Mouse (Mus musculus) right cerebral cortex, postnatal 10 days (tissue): ENCODE results near the gene Dynll2.
"Not testable (repeated sequence)": the region's sequence is repeated elsewhere in the genome, so short reads cannot be mapped to it uniquely, and the experiment has no call there.

Experiments used
- DNase-seq, 2 experiments: peaks; one replicate each; pipeline ENCODE4 v3.0.0; 2021; ENCODE audit warnings: low spot score in 2 of 2

Gene Dynll2

GRCm38 (mm10) chr11:87987861-87988260 is 528 bp upstream of the Dynll2 start:
- DNase-seq: no peak

GRCm38 (mm10) chr11:87986141-87986741 is 1.1 kb downstream of the Dynll2 start:
- DNase-seq: peak; percentile 67 to 71

- no peak for DNase-seq
Observed at GRCm38 (mm10) chr11:87985643-87986042, 1.7 kb downstream of the Dynll2 start.

GRCm38 (mm10) chr11:87984571-87984970 is 2.8 kb downstream of the Dynll2 start:
- DNase-seq: no peak

- DNase-seq: no peak
Observed at GRCm38 (mm10) chr11:87978905-87979304, 8.4 kb downstream of the Dynll2 start.

- DNase-seq: not testable (repeated sequence)
Observed at GRCm38 (mm10) chr11:87977021-87977420, 10.3 kb downstream of the Dynll2 start.

GRCm38 (mm10) chr11:87974477-87975181 is 12.7 kb downstream of the Dynll2 start:
- peak; percentile 84 to 87 for DNase-seq

GRCm38 (mm10) chr11:87973559-87974305 is 13.6 kb downstream of the Dynll2 start:
- no peak for DNase-seq

- DNase-seq: no peak
Observed at GRCm38 (mm10) chr11:87972829-87973228, 14.5 kb downstream of the Dynll2 start.

- peak in 1 of 2 experiments; percentile 11 for DNase-seq
Observed at GRCm38 (mm10) chr11:87968356-87969122, 18.8 kb downstream of the Dynll2 start.

GRCm38 (mm10) chr11:87967692-87968289 is 19.5 kb downstream of the Dynll2 start:
- peak; percentile 75 to 84 for DNase-seq

- no peak for DNase-seq
Observed at GRCm38 (mm10) chr11:87966214-87966613, 21.1 kb downstream of the Dynll2 start.

GRCm38 (mm10) chr11:87965293-87965692 is 22.0 kb downstream of the Dynll2 start:
- no peak for DNase-seq

- DNase-seq: no peak
Observed at GRCm38 (mm10) chr11:87957066-87957465, 30.3 kb downstream of the Dynll2 start.

- no peak for DNase-seq
Observed at GRCm38 (mm10) chr11:87955144-87955543, 32.2 kb downstream of the Dynll2 start.

- no peak for DNase-seq
Observed at GRCm38 (mm10) chr11:87949990-87950389, 37.3 kb downstream of the Dynll2 start.

GRCm38 (mm10) chr11:87935467-87935866 is 51.9 kb downstream of the Dynll2 start:
- no peak for DNase-seq

- no peak for DNase-seq
Observed at GRCm38 (mm10) chr11:87933731-87934130, 53.6 kb downstream of the Dynll2 start.

GRCm38 (mm10) chr11:87930348-87930747 is 57.0 kb downstream of the Dynll2 start:
- DNase-seq: no peak
